Mouse (Mus musculus): Measurements from ENCODE around the gene Atg101.
"Not testable (repeated sequence)": the region's sequence is repeated elsewhere in the genome, so short reads cannot be mapped to it uniquely, and the experiment has no call there.

The Atg101 gene

GRCm38 (mm10) chr15:101316913-101317813 is 33.1 kb downstream of the Atg101 start:
- no peak for DNase-seq

GRCm38 (mm10) chr15:101317814-101318500 is 33.9 kb downstream of the Atg101 start:
- DNase-seq = no peak

DNA sequence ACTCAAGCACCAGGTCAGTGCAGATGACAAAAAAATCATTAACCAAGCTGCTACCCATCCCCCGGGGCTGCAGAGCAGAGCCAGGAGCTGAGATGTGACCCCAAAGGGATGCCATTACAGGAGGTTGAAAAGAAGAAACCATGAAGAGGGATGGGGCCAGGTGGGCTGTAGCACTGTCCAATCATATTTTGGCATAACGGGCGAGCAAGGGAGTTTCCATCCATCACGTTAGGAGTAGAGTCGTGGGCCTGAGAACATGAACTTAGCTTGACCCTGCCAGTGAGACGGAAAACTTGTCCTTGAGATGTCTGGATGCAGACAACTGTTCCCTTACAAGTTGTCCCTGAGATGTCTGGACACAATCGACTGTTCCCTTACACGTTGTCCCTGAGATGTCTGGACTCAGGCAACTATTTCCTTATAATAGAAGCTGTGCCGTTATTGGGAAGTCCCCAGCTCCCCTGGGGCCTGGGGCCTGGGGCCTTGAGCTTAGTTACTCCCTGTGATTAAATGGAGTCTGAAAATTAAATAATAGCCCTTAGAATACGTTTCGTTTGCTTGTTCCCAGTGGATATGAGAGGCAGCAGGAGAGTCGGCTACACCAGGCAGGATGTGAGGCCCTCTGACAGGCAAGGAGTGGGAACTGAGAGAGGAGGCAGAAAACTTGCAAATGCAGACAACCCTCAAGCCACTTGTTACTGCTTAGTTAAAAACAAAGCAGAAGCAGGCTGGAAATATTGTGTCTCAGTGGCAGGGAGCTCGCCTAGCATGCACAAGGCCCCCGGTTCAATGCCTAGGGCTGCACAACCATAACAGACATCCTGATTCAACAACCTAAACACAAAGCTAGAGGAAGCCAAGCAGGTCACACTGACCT is 35.1 kb downstream of the Atg101 start:
- peak; percentile 67 to 68 for DNase-seq

- DNase-seq = no peak
These were observed 36.0 kb downstream of the Atg101 start for GRCm38 (mm10) chr15:101320010-101320617.

GRCm38 (mm10) chr15:101320618-101321041 is 36.6 kb downstream of the Atg101 start:
- no peak for DNase-seq

GRCm38 (mm10) chr15:101321126-101321525 is 37.1 kb downstream of the Atg101 start:
- no peak for DNase-seq

DNA sequence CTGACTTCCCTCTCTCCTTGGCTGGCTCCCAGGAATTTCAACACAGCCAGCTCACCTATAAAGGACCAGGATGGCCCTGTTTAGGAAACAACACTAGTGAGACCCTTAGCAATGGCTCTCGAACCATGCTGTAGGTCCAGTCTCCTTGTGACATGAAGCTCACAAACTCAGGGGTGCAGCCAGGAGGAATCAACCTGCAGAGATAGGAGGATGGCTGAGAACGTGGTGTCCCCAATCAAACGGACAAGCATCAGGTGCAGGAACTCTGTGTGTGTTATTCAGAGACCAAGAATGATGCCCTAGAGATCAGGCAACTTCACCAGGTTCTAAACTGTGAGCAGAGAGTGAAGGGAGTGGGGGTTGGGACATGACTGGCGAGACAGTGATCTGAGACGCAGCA is 38.0 kb downstream of the Atg101 start:
- no peak for DNase-seq

DNA sequence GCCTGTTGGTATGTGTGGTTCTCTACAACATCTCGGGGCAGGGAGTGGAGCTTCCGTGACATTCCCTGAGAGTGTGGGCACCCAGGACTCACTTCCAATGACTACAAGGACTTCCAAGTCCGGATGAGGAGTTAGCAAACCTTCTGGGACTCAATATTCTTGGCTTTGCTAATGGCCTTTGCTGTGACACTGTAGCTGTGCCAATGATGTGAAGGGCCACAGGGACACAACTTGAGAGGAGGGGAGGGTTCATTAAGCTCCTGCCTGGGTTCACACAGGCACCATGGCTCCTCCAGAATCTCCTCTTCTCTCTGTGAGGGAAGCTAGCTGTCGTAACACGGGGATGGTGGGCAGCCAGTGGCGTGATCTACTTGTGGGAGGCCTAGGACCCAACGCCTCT is 38.6 kb downstream of the Atg101 start:
- no peak for DNase-seq

- no peak for DNase-seq
These were observed 39.4 kb downstream of the Atg101 start for GRCm38 (mm10) chr15:101323511-101323910.

DNA sequence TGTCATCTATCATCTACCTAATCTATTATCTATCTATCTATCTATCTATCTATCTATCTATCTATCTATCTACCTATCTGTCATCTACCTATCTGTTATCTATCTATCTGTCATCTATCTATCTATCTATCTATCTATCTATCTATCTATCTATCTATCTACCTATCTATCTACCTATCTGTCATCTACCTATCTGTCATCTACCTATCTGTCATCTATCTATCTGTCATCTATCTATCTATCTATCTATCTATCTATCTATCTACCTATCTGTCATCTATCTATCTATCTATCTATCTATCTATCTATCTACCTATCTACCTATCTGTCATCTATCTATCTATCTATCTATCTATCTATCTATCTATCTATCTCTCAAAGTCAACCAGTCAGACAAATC is 40.3 kb downstream of the Atg101 start:
- DNase-seq = not testable (repeated sequence)

- DNase-seq = no peak
These were observed 42.0 kb downstream of the Atg101 start for GRCm38 (mm10) chr15:101325991-101326534.

- DNase-seq = peak; percentile 82
These were observed 43.2 kb downstream of the Atg101 start for GRCm38 (mm10) chr15:101327282-101327681.

- no peak for DNase-seq
These were observed 44.9 kb downstream of the Atg101 start for GRCm38 (mm10) chr15:101328876-101329563.

GRCm38 (mm10) chr15:101329564-101329892 is 45.5 kb downstream of the Atg101 start:
- DNase-seq = no peak

GRCm38 (mm10) chr15:101331090-101331489 is 47.0 kb downstream of the Atg101 start:
- DNase-seq = no peak

- DNase-seq = no peak
These were observed 48.3 kb downstream of the Atg101 start for GRCm38 (mm10) chr15:101332370-101332769.

DNA sequence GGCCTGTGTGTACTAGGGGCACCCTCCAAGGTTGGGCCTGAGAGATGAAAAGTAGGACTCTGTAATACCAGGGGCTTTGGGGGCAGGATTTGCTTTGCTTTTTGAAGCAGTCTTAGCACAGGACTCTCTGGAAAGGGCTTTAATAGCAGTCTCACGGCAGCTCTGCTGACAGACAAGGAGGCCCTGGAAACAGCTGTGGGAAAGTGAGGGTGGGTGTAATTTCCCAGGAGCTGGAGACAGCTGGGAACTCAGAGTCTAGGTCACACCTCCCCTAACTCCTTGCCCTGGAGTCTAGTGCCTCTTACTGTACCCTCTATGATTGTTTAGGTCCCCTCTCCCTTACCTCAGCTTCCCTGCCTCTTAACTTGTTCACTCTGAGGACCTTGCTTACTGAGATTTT is 49.1 kb downstream of the Atg101 start:
- no peak for DNase-seq

- DNase-seq = no peak
These were observed 49.6 kb downstream of the Atg101 start for GRCm38 (mm10) chr15:101333648-101334047.

- no peak for DNase-seq
These were observed 52.6 kb downstream of the Atg101 start for GRCm38 (mm10) chr15:101336474-101337174.

- no peak for DNase-seq
These were observed 54.3 kb downstream of the Atg101 start for GRCm38 (mm10) chr15:101338359-101338758.

GRCm38 (mm10) chr15:101339537-101339936 is 55.5 kb downstream of the Atg101 start:
- peak; percentile 88 to 89 for DNase-seq
